Mouse (Mus musculus): ENCODE data around the gene Rab2b. TPM values are rescaled to one million over a fixed set of nuclear protein-coding genes. Genes with fewer than 3 reads are reported as not detected.

Gene Rab2b
- 394 TPM in 1 of 2 replicates, not detected in the other for polyA plus RNA-seq (2012; ENCODE audit: insufficient read depth, insufficient read length, low replicate concordance, missing spikeins)

DNA sequence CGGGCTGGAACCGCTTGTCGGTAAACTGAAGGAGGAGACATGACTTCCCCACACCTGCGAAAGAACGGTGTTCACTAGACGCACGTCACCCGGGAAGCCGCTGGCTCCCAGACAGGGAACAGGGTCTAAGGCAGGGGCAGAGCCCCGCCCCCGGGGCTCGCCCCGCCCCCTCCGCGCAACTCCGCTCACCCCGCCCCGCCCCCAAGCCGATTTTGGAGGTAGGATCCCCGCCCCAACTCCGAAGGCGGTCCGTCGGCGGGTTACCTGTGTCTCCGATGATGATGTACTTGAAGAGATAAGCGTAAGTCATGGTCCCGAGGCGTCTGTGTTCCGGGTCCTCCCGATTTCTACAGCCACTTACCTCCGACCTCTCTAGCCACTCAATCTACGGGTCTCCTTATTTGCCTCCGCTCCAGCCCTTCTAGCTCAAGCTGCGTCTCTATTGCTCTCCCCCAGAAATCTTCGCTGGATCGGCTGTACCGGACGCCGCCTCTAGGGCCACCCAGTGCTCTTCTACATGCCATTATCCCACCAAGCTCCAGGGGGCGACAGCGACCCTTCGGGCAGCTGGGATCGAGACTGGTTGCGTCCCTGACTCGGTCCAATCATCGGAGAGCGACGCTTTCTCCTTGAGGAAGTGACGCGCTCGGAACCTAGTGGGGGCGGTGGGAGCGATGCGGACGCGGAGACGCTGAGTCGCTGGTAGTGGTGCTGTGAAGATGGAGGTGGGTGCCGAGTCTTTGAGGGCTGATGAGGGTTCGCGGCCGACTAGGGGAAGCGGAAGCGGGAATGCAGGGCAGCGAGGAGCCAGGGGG is at the start of gene Rab2b, which contains the start of gene Tox4:
TSS of gene Rab2b (minus strand) at position 614 of the 815 bp plus-strand sequence.
TSS of gene Tox4 (plus strand) at position 215 of the 815 bp plus-strand sequence.
- TF ChIP-seq CTCF (IDR thresholded peaks at IDR 0.05; ENCODE audit: insufficient read depth, low read depth, low read length) (peak; percentile 99), POLR2A (IDR thresholded peaks at IDR 0.05; ENCODE audit: insufficient read depth, low read depth, low read length) (peak; percentile 82)
- Histone ChIP-seq H3K4me3 (ENCODE audit: insufficient read depth, low read depth, low read length) (peak within 1 kb of the TSS; percentile 82), H3K27ac (ENCODE audit: insufficient read depth, low read depth, low read length) (peak within 1 kb of the TSS; percentile 64; the same call in 1 of the 2 replicates), H3K4me1 (ENCODE audit: control insufficient read depth, insufficient read depth, low read length) (peaks cover 2% of the 10 kb centered on the region; the same call in 1 of the 2 replicates)
- WGBS: under 1% methylated on average over 65 of the region's 66 CpGs

DNA sequence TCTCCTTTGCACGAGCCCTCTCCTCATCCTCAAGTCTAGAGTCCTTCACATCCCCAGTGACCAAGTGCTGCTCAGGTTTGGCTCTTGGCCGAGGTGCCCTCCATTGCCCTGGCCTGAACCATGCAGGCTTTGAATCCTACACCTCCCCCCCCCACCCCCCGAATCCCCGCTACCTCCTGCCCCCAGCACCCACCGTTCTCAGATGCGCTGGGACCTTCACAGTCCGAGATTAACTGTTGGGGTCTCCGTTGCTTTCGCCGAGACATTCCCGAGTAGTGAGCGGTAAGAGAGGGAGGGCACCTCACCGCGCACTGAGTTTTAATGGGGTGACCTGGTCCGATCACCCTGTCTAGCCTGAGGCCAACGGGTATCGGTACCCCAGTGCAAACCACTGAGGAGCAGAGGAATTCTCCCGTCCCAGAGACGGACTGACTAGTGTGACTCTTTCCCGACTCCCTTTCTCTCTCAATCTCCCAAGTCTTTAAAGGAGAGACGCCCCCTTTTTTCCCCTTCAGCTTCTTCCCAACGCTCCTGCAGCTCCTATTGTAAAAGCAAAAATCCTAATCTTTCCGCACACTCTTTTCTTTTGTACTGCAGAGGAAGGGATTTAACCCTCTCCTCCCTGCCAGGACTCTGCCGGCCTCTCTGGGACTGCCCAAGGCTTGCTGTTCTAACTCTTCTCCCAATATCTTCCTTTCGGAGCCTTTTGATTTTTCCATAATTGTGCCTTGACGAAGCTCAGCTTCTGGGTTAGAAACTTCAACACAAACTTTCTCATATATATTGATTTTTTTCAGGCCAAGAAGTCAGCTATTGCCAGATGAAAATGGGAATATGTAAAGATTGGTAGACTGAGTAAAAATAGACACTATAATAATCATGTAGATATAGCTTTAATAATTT is 48.8 kb upstream of the Rab2b start, which contains the start of gene Sall2:
TSS of gene Sall2 (minus strand) at position 853 of the 903 bp plus-strand sequence.
- Histone ChIP-seq H3K4me3 (ENCODE audit: insufficient read depth, low read depth, low read length) (peak within 1 kb of the TSS; percentile 52), H3K27ac (ENCODE audit: insufficient read depth, low read depth, low read length) (0 out of 2 replicates have a peak within 1 kb of the TSS, but pooled peaks have one; percentile 24), H3K4me1 (ENCODE audit: control insufficient read depth, insufficient read depth, low read length) (peaks cover 8% of the 10 kb centered on the region)
- no peak for TF ChIP-seq CTCF (IDR thresholded peaks at IDR 0.05; ENCODE audit: insufficient read depth, low read depth, low read length)
- TF ChIP-seq POLR2A (IDR thresholded peaks at IDR 0.05; ENCODE audit: insufficient read depth, low read depth, low read length): no peak
- 4% methylated on average over 26 of the region's 26 CpGs for WGBS

DNA sequence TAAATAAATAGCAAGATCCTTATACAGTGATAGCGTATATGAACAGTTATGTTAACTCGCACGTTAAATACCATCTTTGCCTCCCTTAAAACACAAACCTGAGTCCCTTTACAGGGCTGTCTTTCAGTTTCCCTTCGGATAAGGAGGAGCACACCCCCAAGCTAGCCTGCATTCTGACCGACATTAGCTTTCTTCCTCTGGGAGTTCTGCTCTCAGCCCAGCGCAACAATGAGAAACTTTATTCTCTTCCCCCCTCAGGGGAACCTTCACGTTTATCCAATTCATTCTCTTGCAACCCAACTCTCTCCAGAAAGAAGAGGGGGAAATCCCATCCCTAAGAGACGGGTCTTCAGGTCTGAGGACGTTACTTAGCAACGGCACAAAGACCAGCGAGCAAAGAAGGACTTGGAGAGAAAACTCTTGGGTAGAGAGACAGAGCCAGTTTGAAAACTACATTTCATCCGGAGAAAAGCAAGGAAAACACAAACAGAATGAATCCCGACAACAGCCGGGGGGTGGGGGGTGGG is 48.1 kb upstream of the Rab2b start:
- H3K27ac ChIP-seq (ENCODE audit: insufficient read depth, low read depth, low read length): 0 out of 2 replicates have a peak overlapping the region, but pooled peaks have one; percentile 24
- WGBS: 3% methylated on average over 14 of the region's 14 CpGs

DNA sequence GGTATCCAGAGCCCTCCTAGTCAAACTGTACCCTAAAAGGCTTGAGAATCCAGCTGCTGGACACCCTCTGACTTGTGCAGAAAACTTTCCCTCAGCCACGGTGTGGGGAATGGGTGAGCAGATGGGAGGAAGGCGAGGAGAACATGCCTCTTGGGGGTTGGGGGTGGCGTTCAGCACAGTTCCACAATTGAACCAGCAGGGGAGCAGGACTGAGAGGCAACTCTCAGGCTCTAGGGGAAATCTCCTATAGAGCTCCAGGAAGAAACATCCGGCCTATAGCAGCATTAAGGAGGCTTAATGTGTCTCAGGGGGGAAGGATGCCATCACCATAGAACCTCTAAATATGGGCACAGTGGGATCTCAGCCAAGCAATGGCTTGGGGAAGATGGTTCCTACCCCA is 46.5 kb upstream of the Rab2b start:
- 18% methylated on average over 4 of the region's 4 CpGs for WGBS
- peak; percentile 23; the same call in 1 of the 2 replicates for TF ChIP-seq CTCF (IDR thresholded peaks at IDR 0.05; ENCODE audit: insufficient read depth, low read depth, low read length)
- no peak for TF ChIP-seq POLR2A (IDR thresholded peaks at IDR 0.05; ENCODE audit: insufficient read depth, low read depth, low read length)
- Histone ChIP-seq H3K4me1 (ENCODE audit: control insufficient read depth, insufficient read depth, low read length) (peaks cover 8% of the 10 kb centered on the region), H3K4me3 (ENCODE audit: insufficient read depth, low read depth, low read length) (no peak overlapping the region), H3K27ac (ENCODE audit: insufficient read depth, low read depth, low read length) (no peak overlapping the region)

More for the DNA sequence above, 48.1 kb upstream of the Rab2b start:
- no peak for TF ChIP-seq CTCF (IDR thresholded peaks at IDR 0.05; ENCODE audit: insufficient read depth, low read depth, low read length)
- TF ChIP-seq POLR2A (IDR thresholded peaks at IDR 0.05; ENCODE audit: insufficient read depth, low read depth, low read length): no peak
- peaks cover 8% of the 10 kb centered on the region for H3K4me1 ChIP-seq (ENCODE audit: control insufficient read depth, insufficient read depth, low read length)
- peak overlapping the region; percentile 52; the same call in 1 of the 2 replicates for H3K4me3 ChIP-seq (ENCODE audit: insufficient read depth, low read depth, low read length)

DNA sequence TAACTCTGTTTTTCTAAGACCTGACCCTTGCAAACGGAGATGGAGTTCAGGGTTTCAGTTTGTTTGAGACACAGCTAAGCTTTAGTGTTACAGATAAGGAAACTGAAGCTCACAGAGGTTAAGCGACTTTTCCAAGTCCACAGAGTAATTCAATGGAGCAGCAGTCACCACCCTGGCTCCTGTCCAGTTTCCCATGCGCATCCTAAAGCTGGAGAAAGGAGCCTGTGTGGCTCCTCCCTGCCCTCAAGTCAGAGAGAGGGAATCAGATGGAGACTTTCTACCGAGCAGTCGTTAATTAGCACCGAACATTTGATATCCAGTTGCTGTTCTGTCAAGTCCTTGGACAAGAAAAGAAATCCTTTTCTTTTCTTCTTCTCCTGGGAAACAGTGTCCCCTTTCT is 40.0 kb upstream of the Rab2b start:
- 38% methylated on average over 6 of the region's 6 CpGs for WGBS
- TF ChIP-seq CTCF (IDR thresholded peaks at IDR 0.05; ENCODE audit: insufficient read depth, low read depth, low read length): no peak
- no peak for TF ChIP-seq POLR2A (IDR thresholded peaks at IDR 0.05; ENCODE audit: insufficient read depth, low read depth, low read length)
- no peak overlapping the region for H3K27ac ChIP-seq (ENCODE audit: insufficient read depth, low read depth, low read length)
- no peak overlapping the region for H3K4me3 ChIP-seq (ENCODE audit: insufficient read depth, low read depth, low read length)
- H3K4me1 ChIP-seq (ENCODE audit: control insufficient read depth, insufficient read depth, low read length): peaks cover 7% of the 10 kb centered on the region

DNA sequence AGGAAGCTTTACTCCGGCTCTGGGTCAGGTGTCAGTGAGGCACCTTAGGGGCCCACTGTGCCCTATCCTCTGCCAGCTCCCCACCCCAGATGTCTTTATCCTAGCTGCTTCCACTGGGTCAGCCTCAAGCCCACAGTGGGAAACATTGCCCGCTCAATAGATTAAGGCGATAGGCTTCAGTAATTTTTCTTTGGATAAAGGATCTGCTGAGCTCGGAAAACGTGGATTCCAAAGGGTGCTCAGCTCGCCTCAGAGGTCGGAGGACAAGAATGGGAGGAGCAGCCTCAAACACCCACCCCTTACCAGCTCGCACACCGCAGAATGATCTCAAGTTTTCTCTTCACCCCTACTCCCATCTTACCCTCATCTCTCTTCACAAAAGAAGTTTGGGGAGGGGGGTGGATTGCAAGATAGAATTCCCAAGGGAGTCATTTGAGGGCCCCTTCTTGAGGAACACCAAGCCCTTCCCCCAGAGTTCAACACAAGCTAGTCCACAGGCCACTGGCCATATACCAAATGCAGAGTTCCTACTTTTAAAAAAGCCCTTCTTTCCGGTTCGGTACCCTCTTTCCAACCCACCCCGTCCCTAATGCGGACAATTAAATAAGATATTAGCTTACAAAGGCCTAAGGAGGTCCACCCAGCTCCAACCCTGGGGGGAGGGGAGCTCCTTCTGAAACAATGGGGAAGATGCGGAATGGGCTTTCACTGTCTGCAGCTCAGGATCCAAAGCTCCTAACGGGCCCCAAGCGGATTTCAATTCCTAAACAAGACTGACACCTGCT is 37.3 kb upstream of the Rab2b start:
- Histone ChIP-seq H3K4me1 (ENCODE audit: control insufficient read depth, insufficient read depth, low read length) (peaks cover 30% of the 10 kb centered on the region), H3K27ac (ENCODE audit: insufficient read depth, low read depth, low read length) (peak overlapping the region; percentile 96), H3K4me3 (ENCODE audit: insufficient read depth, low read depth, low read length) (peak overlapping the region; percentile 99)
- no peak for TF ChIP-seq CTCF (IDR thresholded peaks at IDR 0.05; ENCODE audit: insufficient read depth, low read depth, low read length)
- TF ChIP-seq POLR2A (IDR thresholded peaks at IDR 0.05; ENCODE audit: insufficient read depth, low read depth, low read length): no peak
- WGBS: 7% methylated on average over 16 of the region's 16 CpGs

DNA sequence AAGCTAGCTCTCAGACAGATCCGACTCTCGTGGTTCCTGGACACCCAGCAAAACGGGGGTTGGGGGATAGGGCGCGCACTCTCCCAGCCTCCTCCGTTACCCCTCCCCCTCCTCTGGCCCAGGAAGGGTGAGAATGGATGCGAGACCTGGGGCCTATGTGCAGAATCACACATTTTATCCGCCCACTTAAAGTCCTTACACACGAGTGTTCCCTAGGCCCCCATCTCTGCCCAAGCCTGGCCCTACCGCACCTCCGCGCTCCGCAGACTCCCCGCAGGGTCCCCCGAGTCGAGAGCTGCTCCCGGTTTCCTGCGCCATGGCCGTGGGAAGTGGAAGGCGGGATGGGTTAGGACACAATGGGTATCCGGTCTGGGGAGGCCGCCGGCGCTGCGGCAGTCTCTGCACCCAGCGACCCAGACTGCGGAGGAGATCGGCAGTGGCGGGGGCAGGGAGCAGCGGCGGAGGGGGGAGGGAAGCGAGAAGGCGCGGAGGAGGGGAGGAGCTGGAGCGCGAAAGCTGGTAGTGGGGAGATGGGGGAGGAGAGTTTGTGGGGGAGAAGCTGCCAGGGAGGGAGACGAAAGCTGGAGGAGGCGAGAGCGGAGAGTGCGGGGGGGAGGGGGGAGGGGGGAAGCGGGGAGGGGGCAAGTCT is 36.6 kb upstream of the Rab2b start:
- 2% methylated on average over 29 of the region's 41 CpGs for WGBS
- Histone ChIP-seq H3K4me1 (ENCODE audit: control insufficient read depth, insufficient read depth, low read length) (peaks cover 30% of the 10 kb centered on the region), H3K27ac (ENCODE audit: insufficient read depth, low read depth, low read length) (peak overlapping the region; percentile 99), H3K4me3 (ENCODE audit: insufficient read depth, low read depth, low read length) (peak overlapping the region; percentile 99)
- TF ChIP-seq POLR2A (IDR thresholded peaks at IDR 0.05; ENCODE audit: insufficient read depth, low read depth, low read length) (peak; percentile 70; the same call in 1 of the 2 replicates), CTCF (IDR thresholded peaks at IDR 0.05; ENCODE audit: insufficient read depth, low read depth, low read length) (no peak)

Data from olfactory bulb, adult 2 months (tissue).